Mouse (Mus musculus) thymus, postnatal 0 days (tissue): ENCODE measurements at regions not wholly inside any gene's neighbourhood (a gene's known extent, or its start where the extent isn't known, plus 50 kb on each side); places are given as distances from the start of the nearest gene placed in this dataset.

Source experiments
- DNase-seq: peaks from one replicate; pipeline ENCODE4 v3.0.0-alpha.2; 2015; ENCODE audit warnings: low spot score

GRCm38 (mm10) chr3:130888587-130888986 lies 158.4 kb upstream of the Rpl34 start:
- DNase-seq, result peak; percentile 48

GRCm38 (mm10) chr3:130887540-130888312 lies 157.5 kb upstream of the Rpl34 start:
- peak; percentile 47 for DNase-seq

GRCm38 (mm10) chr3:130885974-130886373 lies 155.8 kb upstream of the Rpl34 start:
- DNase-seq, result no peak

- no peak for DNase-seq
Observed at GRCm38 (mm10) chr3:130884393-130884792, 154.2 kb upstream of the Rpl34 start.

GRCm38 (mm10) chr3:130883928-130884327 lies 153.7 kb upstream of the Rpl34 start:
- DNase-seq, result no peak

GRCm38 (mm10) chr3:130883319-130883718 lies 153.1 kb upstream of the Rpl34 start:
- no peak for DNase-seq

GRCm38 (mm10) chr3:130880482-130880881 lies 150.3 kb upstream of the Rpl34 start:
- DNase-seq, result peak; percentile 55

- no peak for DNase-seq
Observed at GRCm38 (mm10) chr3:130879463-130879862, 149.3 kb upstream of the Rpl34 start.

GRCm38 (mm10) chr3:130878834-130879233 lies 148.6 kb upstream of the Rpl34 start:
- DNase-seq, result no peak

- DNase-seq, result no peak
Observed at GRCm38 (mm10) chr3:130877981-130878380, 147.8 kb upstream of the Rpl34 start.

- DNase-seq, result no peak
Observed at GRCm38 (mm10) chr3:130873745-130874144, 143.5 kb upstream of the Rpl34 start.

- DNase-seq, result no peak
Observed at GRCm38 (mm10) chr3:130866952-130867632, 136.9 kb upstream of the Rpl34 start.

GRCm38 (mm10) chr3:130864783-130865182 lies 134.6 kb upstream of the Rpl34 start:
- DNase-seq, result peak; percentile 31

- no peak for DNase-seq
Observed at GRCm38 (mm10) chr3:130863376-130863775, 133.2 kb upstream of the Rpl34 start.

- DNase-seq, result no peak
Observed at GRCm38 (mm10) chr3:130860315-130860714, 130.1 kb upstream of the Rpl34 start.

- no peak for DNase-seq
Observed at GRCm38 (mm10) chr3:130853866-130854265, 123.7 kb upstream of the Rpl34 start.

GRCm38 (mm10) chr3:130850766-130851308 lies 120.6 kb upstream of the Rpl34 start:
- DNase-seq, result no peak

- DNase-seq, result no peak
Observed at GRCm38 (mm10) chr3:130841755-130842154, 111.6 kb upstream of the Rpl34 start.

- DNase-seq, result no peak
Observed at GRCm38 (mm10) chr3:130839924-130840440, 109.8 kb upstream of the Rpl34 start.

GRCm38 (mm10) chr3:130838626-130839422 lies 108.6 kb upstream of the Rpl34 start:
- no peak for DNase-seq

GRCm38 (mm10) chr3:130833722-130834121 lies 103.5 kb upstream of the Rpl34 start:
- no peak for DNase-seq
